Mouse (Mus musculus) heart, postnatal 4 days (tissue): ENCODE data around the gene Col18a1. TPM values are rescaled to one million over a fixed set of nuclear protein-coding genes. Genes with fewer than 3 reads are reported as not detected.

Experiments
- DNase-seq: peaks from one replicate; pipeline ENCODE4 v3.0.0; 2021
- total RNA-seq, 2 experiments: library from RNA; stranded (reverse); gene quantifications; 2 replicates each; pipeline ENCODE4 v1.2.3; 2021

Col18a1 gene
- total RNA-seq: 10 to 100 TPM; 70.4 to 74.9 TPM

DNA sequence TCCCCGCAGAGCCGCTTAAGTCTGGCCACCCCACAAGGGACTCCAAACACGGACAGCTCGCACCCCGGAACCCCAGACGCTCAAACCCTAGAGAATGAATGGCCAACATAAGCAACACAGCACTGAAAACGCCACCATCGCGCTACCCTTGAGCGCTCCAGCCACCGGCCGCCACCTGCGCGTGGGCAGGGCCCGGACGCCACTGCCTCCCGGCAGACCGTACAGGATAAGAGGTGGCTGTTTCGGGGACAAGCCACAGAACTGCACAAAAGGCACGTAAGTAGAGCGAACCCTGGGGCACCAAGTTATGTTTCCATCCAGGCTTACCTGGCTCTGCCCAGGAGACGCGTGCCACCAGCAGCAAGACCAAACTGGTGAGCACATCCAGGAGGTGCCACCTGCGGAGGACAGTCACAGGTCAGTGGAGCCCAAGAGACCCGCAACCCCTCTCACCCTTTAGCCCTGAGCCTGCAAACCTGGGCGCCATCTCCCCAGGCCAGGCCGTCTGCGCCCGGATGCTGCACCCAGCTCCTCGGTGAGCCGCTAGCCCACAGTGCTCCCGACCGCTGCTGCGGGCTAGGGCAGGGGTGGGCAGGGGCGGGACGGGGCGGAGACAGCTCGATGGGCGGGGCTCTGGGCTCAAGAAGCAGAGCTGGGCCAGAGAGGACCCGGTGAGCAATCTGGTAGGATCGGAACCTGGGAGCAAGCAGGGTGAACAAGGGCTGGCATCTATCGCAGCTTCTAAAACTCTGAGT, at the start of gene Col18a1:
Col18a1 (minus strand) TSS at position 586 of the 755 bp plus-strand sequence.
- peak; percentile 60 for DNase-seq

DNA sequence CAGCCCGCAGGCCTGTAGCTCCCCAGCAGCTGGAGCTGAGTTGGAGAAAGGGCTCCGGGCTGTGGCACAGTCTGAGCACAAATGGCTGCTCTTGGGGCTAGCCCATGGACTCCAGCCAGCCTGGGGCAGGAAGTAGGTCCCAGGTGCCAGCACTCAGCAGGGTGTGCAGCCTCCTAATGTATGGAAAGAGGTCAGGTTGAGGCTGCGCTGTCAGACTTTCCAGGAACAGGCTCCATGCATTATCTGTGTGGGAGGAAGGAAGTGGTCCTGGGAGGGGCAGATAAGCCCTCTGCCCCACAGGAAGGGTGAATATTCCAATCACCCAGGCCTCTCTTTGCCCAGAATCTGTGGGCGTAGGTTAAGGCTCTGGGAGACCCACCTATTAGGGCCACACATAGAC, 49.3 kb upstream of the Col18a1 start:
- no peak for DNase-seq

DNA sequence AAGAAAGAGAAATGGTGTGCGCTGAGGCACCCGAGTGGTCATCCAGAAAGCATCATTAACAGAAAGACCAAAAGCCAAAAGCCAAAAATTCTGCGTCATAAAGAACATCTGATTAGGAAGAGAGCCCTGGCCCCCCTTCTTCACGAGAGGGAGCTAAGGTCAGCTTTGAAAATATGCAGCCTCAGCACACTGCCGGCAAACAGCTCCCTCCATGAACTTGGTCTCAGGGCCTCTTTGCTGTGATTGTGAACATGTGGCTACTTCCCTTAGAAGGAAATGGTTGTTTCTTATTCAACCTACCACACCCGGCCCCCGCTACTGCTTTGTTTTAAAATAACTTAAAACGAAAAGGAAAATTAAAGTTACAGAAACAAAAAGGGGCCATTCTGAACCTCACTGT, 48.2 kb upstream of the Col18a1 start:
- DNase-seq: no peak

DNA sequence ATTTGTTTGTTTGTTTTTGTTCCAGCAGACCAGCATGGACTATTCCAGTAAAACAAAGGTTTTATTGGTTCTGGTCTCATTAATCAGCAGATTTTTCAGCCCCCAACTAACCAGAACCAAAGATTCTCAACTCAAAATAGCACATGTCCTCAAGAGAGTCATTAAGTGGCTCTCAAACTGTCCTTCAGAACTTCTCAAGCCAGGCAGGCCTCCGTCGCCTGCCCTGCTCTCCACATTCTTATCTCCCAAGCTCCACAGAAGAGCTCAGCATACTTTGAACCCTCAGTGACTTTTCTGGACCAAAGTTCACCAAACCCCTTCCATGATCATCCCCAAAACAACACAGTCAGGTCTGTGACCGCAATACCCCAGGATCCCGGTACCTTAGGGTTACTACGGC, 47.1 kb upstream of the Col18a1 start:
- no peak for DNase-seq

DNA sequence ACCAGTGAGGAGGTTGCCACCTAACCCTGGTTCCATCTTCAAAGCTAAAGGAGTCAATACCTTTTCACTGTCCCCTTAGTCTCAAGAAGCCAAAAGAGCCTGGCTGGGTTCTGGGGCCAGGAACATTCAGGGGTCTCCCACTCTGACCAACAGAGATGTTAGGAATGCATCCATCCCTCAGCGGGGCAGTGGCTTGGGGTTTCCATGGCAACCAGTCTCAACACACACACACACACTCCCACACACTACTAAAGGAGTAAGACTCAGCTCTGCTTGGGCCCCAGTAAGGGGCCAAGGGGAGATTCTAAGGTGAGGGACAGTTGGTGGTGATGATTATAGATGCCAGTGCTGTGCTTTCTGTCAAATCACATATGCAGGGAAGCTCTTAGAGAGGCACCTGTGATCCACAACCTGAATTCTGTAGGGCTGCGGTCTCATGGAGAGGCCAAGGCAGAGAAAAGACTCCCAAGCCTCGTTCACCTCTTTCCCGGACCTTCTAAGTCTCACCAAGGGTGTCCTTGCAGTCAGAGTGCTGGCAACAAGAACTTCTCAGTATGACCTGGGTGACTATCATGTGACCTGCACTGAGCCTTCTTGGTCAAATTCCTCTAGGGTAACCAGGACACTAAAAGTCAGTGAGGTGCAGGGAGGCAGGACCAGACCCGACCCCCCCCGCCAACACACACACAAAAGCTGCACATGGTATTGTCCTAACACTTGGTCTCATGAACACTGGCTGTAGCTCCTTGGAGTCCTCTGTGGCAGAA, 46.2 kb upstream of the Col18a1 start:
- no peak for DNase-seq

DNA sequence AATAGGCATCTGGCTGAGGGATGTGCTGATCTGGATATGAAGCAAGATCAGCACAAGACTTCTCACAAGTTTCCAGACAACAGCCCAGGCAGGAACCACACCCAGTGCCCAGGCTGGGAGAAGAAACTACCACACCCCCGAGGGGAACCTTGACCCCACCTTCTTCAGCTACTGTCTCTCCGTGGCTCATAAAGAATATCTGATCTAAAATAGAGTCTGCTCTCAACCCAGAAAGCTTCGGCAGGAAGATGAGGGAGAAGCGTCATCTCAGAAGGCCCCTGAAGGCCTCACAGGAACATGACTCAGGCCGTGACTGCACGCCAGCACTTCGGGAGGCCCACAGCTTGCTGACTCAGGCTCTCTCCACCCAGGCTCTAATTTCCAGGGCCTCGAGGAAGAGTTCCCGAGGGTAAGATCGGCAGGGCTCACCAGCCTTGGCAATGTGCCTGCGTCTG, 44.8 kb upstream of the Col18a1 start:
- DNase-seq: peak; percentile 71

DNA sequence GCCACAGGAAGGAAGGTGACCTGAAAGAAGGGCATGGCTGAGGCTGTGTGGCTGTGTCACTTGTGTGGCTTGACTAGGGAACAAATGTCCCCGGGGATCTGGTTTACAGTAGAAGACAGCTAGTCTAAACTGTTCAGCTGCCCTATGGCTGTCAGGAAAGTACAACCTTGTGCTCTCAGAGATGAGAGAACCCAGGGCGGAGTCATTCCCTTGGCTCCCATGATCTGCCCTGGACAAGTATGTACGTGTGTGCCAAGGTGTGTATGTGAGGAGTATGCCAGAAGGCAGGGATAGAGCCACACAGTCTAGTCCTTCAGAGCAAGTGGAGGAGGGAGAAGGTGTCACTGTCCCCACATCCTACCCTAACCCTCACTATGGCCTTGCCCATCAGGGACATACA, 44.3 kb upstream of the Col18a1 start:
- no peak for DNase-seq

DNA sequence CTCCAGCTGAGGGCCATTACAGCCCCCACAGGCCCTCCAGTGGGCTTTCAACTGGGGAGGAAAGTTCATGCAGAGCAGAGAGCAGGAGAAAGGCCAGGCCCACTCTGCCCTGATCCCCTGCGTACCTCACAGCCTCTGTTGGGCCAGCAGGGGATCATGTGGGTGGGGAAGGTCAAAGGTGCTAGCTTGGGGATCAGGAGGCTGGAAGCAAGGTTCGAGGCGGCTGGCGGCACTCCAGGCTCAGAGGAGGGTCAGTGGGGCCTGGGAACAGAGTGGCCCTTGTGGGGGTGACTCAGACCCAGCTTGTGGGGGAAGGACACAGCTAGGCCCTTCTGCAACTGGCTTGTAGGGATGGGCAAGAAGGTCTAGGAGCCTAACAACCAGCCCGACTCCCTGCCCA, 42.9 kb upstream of the Col18a1 start:
- no peak for DNase-seq

DNA sequence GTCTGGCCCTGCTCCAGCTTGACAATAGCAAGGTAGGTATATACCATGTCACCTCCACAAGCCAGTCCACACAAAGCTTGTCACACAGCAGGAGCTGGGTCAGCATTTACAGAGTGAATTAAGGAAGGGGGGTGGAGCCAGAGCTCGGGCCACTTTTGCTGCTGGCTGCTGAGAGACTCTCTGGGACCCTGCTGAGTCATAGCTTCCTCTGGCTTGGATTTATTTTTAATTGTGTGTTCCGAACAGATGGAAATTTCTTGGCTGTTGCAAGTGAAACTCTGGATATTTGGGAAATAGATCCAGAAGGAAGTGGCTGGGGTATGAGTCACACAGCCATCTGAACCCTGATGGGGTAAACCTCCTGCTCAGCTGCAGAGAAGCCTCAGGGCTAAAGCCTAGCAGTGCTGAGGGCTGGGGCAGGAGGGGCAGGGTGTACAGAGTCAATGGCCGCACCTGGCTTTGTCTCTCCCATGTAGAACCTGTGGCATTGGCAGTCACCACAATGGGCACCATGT, 40.3 kb upstream of the Col18a1 start:
- DNase-seq: peak; percentile 70

DNA sequence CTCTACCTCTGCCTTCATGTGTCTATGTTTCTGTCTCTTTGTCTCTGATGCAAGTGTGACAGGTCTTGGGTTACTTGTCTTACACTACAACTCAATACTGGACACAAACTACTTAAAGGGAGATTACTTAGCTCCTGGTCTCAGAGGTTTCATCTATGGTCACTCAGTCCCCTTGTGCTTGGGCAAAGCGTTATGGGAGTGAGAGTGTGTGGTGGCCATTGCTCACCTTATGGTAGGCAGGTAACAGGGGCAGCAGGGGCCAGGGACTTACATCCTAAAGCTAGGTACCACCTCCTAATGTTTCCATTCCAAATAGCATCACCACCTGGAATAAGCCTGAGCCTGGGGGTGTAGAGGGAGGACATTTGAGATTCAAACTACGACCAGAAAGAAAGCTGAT, 39.8 kb upstream of the Col18a1 start:
- no peak for DNase-seq

DNA sequence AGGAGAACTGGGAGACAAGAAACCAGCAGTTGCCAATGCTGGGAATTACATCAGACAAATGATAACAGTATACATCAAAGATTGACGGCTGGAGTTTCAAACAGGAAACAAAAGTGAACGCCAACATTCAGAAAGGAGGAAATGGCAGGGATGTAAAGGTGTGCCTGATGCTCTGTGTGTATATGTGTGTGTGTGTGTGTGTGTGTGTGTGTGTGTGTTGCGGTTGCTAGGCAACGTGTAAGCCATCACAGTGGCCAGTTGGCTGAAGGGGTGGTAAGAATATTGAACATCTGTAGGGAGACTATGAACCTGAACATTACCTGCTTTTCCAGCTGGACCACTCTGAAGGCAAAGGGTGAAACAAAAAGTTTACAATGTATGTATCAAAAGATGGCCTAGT, 37.6 kb upstream of the Col18a1 start:
- no peak for DNase-seq

DNA sequence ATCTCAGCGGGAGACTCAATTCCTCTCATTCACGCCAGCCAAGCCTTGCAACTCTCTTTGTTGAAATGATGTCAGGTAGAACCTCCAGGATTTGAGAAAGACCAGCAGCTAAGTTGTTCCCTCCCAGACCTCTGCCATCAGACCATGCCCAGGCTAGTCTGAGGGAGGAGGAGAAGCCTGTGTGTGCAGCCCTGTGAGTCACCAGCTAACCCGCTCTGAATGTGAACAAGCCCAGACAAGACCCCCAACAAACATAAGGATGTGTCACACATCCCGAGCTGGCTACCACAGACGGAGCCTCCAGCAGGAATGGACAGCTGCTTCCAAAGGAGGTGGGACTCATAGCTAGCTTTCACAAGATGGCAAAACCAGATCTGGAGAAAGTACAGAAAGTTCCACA, 35.6 kb upstream of the Col18a1 start:
- no peak for DNase-seq

DNA sequence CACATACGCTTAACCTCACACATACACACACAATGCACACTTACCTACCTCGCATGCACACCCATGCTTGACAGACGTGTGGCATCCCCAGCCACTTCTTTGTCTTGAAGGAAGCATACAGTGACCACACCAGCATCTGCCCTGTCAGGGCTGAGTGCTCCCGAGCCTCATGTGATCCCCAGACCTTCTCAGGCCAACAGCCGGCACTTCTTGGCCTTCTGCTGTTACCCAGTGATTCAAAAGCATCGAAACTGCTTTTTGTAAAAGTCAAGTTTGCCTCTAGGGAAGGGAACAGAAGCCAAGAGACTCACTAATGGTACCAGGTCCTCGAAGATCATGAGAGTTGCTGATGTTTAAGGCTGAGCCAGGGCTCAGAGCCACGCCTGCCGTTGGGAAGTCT, 33.9 kb upstream of the Col18a1 start:
- no peak for DNase-seq

DNA sequence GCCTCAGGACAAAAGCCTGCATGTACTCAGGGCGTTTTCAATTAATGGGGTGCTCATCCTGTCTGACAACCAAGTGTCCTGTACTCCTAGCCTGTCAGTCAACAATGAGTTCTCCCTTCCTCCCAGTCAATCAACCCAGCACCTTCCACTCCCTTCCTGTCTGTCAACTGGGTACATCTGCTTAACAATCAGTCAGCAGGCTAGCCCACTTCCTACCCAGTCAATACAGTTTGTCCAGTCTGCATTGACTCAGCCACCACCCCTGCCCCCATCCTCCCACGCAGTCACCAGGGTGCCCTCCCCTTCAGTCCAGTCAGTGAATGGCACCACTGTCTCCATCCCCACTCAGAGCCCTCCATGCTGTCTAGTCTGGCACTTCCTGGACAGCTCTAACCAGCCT, 32.9 kb upstream of the Col18a1 start:
- no peak for DNase-seq

DNA sequence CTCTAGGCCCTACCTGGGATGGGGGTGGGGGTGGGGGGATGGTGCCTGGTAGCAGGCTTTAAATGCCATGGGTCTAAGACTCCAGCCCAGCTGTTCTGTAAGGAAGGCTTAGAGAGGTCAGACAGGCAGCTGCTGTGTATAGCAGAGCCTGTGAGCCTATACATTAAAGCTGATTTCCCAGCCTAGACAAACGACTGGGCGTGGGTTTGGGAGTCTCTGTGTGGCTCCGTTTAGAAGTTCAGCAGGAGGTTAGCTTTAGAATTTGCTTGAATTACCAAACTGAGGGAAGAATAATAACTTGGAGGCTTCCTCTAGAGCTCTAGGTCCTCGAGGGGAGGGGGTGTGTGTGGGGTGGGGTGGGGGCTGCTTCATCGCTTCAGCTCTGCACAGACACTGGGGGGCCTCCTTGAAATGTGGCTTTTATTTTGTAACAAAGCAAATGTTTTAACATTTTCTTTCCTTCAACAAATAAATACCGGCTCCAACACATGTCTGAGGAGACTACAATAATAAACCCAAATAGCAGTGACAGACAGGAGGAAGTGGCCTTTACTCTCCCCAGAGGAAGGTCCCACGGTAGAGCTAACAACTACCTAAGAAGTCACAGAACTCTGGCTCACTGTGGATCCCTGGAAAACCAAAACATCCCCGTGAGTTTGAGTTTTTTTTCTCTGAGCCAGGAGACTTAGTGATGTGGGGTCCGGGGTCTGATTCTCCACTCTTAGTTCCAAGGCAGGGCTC, 31.3 kb upstream of the Col18a1 start:
- no peak for DNase-seq

DNA sequence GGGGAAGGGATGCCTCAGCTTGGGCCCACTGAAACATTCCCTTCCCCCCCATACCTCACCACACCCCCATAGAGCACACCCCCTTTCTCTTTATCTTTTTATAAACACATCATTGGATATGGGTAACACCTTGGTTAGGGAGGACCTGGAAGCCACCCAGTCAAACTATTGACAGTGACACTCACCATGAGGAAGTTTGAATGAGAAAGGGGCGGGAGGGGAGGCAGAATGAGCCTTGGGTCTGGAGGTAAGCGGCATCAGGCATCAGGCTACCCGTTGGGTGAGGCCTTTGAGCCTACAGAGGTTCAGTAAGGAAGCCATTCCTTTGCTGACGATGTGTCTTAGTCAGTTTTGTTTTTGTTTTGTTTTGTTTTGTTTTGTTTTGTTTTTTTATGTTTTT, 30.3 kb upstream of the Col18a1 start:
- DNase-seq: no peak

DNA sequence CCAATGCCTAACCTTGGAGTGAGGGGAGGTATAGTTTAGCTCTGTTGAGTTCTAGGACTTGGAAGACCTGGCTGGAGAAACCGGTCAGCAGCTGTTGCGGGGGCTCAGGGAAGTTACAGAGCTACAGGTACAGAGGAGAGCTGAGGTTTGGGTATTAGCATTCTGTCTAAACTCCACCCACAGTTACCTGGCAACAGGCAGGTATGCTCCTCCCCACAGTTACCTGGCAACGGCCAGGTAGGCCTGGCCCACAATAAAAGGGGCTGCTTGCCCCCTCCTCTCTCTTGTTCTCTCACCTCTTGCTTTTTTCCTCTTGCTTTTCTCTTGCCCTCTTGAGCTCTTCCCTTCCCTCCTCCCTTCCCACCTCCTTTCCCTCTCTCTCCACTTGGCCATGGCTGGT, 29.8 kb upstream of the Col18a1 start:
- DNase-seq: no peak

DNA sequence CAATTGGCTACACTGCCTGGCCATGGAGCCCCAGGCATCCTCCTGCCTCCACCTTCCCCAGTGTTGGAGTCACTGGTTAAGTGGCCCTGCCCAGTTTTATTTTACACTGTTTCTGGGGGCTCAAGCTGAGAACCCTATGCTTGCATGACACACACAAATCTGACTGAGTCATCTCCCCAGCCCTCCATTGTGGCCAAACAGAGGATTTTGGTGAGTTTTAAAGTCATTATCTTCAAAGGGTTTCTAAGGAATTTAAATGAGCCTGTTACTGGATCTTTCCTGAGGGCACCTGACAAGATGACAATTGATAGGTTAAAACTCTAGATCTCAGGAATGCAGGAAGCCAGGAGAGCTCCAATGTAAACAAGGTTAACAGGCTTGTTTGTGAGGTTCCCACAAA, 27.1 kb upstream of the Col18a1 start:
- no peak for DNase-seq

DNA sequence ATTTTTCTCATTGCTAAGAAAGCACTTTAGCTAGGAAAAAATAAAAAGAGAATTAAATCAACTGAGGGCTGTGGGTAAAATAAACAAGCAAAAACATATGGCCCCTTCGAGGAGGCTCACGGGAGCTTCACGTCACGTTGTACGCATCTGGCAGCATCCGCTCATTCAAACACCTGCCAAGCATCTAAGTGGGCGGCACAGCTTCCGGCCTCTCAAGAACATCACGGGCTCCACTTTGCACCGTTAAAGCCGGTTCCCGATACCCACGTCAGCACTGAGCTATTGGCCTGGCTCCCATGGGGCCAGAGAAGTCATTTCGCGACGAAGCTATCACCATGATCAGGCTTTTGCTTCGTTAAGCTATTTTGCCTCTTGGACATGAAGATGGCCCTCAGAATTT, 26.4 kb upstream of the Col18a1 start:
- DNase-seq: no peak

DNA sequence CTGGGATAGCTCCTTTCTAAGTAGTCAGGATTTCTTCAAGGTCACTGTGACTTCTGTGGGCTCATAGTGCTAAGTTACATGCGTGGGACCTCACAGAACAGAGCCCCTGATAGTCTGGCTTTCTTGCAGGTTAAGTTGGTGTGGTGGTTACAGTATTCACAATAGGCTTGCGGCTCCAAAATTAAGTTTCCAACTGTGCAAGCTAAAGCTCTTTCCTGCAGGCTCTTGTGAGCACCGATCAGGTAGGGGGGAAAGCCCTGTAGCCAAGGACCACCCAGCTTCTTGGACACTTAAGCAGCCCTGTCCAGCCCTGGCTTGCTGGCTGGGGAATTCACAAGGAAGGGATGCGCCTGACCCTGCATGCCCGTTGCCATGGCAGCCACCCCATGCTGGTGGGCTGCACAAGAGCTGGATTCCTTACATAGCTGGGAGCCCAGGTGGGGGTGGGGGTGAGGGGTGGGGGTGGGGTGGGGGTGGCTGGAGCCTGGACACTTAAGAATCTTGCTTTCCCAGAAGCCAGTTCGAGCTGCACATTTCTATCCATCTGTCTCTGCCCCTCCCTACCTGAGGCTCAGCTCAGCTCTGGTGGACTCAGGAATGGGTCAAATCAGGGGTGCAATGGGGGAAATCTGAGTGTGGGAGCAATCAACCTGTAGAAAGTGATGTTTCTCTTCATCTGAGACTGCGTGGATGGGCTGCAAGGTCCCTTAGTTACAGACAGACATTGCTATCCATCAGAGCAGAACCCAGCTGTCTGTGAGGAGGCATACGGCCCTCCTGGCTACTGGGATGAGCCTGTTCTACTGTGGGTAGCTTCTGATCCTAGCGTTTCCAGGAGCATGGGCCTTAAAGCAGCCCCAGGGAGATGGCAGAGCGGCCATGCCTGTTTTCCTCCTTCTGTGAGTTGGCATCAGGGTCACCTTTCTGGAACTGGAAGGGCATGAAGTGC, 24.9 kb upstream of the Col18a1 start:
- DNase-seq: no peak

DNA sequence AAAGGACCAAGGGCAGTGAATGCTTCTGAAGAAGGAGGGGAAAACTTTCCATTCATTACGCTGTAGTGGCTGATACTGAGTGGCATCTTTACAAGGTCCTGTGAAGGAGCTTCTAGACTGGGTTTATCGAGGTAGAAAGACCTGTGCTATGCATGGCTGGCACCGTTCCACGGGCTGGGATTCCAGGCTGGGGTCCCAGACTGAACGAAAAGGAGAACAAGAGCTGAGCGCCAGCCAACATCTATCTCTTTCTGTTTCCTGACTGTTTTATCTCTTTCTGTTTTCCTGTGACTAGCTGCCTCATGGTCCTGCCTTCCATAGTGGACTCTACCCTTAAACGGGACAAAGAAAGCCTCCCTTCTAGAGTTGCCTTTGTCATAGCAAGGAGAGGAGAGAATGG, 21.1 kb upstream of the Col18a1 start:
- peak; percentile 59 for DNase-seq

DNA sequence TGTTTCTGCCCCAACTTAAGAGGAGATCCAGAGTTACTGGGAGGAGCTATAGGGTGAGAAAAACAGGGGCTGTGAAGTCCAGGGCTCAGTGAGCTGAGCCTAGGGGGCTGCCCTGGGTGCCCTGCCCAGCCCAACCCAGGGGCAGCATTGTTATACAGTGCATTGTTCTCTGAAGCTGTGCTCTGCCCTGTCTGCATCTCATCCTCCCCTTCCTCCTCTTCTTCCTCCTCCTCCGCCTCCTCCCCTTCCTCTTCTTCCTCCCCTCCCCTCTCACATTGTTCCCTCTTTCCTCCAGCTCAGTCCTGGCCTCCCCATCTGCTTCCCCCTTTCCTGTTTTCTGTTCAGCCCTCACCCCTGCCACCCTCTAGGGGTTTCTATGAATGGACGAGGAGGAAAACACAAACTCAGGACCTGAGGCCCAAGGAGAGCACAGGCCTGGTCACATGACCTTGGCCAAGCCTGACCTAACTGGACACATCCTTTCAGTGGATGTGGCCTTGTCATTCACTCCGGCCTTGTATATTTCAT, 16.5 kb upstream of the Col18a1 start:
- DNase-seq: peak; percentile 18
